Mouse (Mus musculus) lung, postnatal 10 days (tissue): ENCODE measurements around the gene Lrrfip1.

Experiments
- DNase-seq: peaks from one replicate; pipeline ENCODE4 v3.0.0; 2021

The Lrrfip1 gene

GRCm38 (mm10) chr1:90998268-90998890 lies at the start of gene Lrrfip1:
Gene Lrrfip1 (plus strand): TSS chr1:90998737.
- peak; percentile 67 for DNase-seq

DNA sequence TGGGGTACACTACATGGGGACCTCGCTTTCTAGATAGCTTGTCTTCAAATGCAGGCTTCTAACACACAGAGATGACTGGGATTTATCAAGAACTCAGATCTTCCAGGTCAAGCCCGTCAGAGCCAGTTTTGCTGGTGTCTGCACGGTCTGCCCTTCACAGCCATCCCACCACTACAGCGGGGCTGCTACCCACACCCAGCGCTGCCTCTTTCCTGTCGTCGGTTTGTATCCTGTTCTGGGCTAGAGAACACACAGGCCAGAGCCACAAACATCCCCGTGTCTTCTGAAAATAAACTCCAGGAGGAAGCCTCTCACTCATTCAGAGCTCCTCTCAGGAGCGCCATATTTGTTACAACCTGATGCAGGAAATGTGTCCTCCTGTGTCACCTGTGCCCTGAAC lies 49.2 kb upstream of the Lrrfip1 start:
- DNase-seq = no peak

DNA sequence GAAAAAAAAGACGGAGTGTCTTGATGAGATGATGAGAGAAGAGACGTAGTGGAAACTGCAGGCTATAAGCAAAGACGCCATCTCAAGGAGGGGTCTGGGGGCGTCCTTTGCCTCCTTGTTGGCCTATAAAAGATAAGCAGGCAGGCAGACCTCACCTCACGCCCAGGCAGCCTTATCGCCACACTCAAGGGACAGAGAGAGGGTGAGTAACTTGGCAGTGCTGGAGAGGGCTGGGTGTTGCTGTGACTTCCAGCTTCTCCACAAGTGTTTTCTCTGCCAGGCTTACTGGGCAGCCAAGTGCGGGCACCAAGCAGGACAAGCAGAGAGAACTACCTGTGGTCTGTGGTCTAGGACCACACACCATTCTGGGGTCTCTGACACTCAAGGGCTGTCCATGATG lies 46.9 kb upstream of the Lrrfip1 start:
- DNase-seq = no peak

DNA sequence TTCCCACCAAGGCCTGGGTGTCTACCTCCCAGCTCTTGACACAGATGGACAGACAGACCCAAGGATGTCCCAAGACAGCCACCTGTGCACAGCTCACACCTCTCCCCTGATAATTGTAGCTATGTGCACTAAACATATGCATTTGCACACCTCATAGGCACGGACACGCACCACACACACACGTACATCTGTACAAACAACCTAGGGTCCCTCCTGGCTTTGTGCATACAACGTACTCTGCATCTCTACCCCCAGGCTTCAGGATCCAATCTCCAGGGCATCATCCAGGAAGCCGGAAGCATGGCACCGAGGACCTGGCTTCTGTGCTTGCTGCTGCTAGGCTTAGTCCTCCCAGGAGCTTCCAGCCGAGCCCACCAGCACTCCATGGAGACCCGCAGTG lies 45.7 kb upstream of the Lrrfip1 start, which contains the start of gene Prlh:
TSS of gene Prlh (plus strand) at position 301 of the 400 bp plus-strand sequence.
- DNase-seq = no peak

- DNase-seq = no peak
Measured at GRCm38 (mm10) chr1:90953688-90954087, 44.8 kb upstream of the Lrrfip1 start.

- peak; percentile 78 for DNase-seq
Measured at GRCm38 (mm10) chr1:90956245-90957096, 42.1 kb upstream of the Lrrfip1 start.

GRCm38 (mm10) chr1:90962526-90962925 lies 36.0 kb upstream of the Lrrfip1 start:
- no peak for DNase-seq

- no peak for DNase-seq
Measured at GRCm38 (mm10) chr1:90962994-90963393, 35.5 kb upstream of the Lrrfip1 start.

GRCm38 (mm10) chr1:90967583-90967982 lies 31.0 kb upstream of the Lrrfip1 start:
- peak; percentile 65 for DNase-seq

GRCm38 (mm10) chr1:90968649-90969048 lies 29.9 kb upstream of the Lrrfip1 start:
- DNase-seq = no peak

DNA sequence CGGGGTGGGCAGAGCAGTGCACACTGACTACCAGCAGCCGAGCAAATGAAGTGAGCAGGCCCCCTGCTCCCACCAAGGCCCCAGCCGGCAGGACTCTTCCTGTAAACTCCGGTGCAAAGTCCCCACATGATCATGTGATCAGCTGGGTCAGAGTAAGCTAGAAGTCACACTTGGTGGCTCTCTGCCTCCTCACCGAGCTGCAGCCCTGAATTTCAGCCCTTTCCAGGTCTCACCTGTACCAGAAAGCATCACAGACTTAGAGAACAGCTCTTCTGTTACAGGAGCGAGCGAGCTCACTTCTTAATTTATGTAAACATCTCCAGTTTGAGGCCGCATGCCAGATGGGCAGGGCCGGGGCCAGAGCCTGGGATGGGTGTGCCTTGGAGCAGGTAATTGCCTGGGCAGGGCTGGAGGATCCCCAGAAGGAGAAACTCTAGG lies 29.2 kb upstream of the Lrrfip1 start, which contains the start of gene Rab17:
TSS of gene Rab17 (minus strand) at position 315 of the 438 bp plus-strand sequence.
- peak; percentile 78 for DNase-seq

DNA sequence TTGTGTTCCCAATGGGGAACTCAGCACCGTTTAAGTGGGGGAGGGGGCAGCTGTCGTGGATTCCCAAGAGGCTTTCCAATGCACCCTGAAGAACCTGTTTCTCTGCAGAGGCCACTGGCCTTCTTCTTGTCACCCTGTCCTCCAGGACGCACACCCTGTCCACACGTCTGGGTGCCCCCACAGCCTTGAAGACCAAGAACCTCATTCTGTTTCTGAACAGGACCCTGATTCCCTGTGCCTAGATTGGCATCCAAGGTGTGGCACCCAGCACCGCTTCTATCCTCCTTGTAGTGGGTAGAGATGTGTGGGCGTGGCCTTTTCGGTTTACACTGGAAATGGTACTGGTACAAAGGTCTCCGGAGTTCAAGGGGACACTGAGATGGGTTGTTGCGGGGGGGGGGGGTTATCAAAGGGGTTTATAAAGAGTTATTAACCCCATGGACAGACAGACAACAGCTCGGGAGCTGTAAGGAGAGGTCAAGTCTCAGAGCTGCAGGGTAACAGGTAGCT lies 28.6 kb upstream of the Lrrfip1 start:
- no peak for DNase-seq

DNA sequence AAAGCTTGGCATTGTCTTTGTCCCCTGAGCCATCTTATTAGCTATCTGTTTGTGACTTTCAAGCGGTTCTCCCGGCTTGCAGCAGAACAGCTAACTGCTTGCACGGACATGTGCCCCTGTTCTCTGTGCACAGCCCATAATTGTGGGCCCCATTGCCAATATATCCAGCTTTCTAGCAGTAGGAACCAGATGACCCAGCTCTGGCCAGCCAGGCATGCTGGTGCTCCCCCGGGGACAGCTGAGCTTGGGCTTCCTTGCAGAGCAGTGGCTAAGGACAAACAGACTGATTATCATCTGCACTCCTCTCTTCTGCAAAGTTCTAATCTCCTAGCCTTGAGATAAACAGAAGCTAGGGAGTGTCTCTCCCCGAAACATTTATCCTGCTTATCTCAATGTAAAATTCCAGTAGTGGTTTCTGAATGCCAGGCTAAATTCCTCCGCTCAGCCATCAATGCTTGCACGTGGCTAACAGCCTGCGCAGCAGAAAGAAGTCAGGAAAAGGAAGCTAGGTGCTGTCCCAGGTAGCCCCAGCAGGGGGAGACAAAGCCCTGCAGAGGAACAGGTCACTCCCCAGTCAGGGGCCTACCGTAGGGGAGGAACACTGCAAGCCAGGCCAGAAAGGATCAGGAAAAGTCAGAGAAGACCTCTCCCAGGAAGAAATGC lies 25.5 kb upstream of the Lrrfip1 start:
- DNase-seq = peak; percentile 97

- DNase-seq = no peak
Measured at GRCm38 (mm10) chr1:90973574-90973911, 25.0 kb upstream of the Lrrfip1 start.

GRCm38 (mm10) chr1:90974906-90975649 lies 23.5 kb upstream of the Lrrfip1 start:
- DNase-seq = peak; percentile 49

DNA sequence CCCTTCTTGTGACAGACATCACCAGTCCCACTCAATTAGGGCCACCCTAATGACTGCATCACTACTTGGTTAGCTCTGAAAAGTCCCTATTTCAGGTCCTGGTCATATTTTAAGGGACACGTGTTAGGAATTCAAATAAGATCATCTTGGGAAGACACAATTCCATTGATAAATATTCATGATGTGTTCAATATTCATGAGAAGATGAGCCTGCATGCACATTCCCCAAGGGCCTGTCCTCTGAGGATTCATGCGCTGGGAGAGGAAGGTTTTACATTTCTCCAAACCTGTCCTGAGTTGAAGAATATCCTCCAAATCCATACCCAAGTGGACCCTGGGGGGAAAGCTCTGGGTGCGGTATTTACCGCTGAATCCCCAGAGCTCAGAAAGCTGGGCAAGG lies 22.6 kb upstream of the Lrrfip1 start:
- no peak for DNase-seq

DNA sequence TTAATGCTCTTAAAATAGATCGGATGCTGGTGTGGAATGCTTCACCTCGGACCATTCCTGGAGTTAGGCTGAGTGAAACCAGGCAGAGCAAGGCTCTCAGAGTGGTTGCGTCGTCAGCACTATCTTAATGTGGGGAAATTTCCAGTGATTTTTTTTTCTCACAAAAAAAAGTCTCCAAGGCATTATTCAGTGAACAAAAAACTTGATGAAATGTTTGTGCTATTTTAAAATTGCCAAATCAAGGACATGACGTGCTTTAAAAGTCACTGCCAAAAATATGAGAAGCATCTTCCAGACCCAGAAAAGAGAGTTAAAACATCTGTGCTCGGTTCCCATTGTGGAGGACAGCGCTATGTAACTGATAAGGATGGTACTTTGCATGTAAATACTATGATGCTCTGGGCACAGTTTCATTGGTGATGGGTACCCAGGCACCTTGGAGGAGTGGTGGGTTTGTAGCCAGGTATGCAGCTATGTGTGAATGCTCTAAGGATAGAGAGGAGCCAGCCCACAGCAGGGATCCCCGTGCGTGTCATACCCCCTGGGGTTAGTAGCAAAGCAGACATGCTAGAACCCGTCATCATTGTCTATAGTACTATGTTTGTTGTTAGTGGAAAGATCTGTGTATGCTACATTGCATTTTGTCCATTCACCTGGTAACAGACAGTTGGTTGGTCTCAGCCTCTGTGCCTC lies 17.8 kb upstream of the Lrrfip1 start:
- peak; percentile 39 for DNase-seq

DNA sequence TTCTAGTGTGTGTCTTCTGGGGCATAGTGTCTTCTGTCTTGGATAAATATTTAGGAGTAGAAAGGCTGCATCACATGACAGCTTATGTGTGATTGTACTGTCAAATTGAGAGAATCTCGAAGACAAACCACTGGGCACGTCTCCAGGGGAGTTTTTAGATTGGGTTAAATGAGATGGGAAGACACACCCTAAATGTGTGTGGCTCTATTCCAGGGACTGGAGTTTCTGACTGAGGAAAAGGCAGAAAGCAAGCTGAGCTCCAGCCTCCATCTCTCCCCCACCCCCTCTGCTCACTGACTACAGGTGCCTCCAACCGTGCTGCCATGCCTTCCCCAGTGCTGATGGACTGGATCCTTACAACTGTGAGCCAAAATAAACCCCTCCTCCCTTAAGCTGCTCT lies 17.2 kb upstream of the Lrrfip1 start:
- DNase-seq = no peak

DNA sequence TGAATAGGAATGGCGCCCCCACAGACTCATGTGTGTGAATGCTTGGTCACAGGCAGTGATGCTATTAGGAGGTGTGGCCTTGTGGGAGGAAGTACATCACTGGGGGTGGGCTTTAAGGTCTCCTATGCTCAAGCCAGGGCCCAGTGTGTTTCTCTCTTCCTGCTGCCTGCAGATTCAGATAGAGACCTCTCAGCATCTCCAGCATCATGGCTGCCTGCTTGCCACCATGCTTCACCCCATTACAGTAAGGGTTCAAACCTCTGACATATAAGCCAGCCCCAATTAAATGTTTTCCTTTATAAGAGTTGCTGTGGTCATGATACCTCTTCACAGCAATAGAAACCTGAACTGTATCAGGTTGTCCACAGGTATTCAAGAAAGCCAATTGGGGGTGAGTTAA lies 2.6 kb upstream of the Lrrfip1 start:
- no peak for DNase-seq

DNA sequence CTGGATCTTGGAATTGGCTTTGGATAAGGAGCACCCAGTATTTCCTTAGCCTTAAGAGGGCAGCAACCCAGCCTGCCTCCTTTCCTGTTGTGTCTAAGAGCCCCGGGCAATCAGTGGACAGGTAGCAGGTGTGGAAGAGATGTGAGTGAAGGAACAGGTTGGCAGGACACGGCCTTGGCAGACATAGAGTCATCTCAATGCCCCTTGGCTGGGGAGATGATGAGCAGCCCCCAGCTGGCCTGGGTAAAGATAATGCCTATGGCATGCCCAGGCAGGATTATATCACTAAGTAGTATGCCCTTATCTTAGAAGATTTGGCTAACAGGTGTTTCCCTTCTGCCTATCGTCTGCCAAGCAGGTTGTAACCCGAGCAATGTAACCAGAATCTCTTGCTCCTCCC lies 1.4 kb upstream of the Lrrfip1 start:
- no peak for DNase-seq

- DNase-seq = no peak
Measured at GRCm38 (mm10) chr1:90997641-90998040, 896 bp upstream of the Lrrfip1 start.
